Mouse (Mus musculus) lung, postnatal 0 days (tissue): Measurements from ENCODE around the gene Fnbp1l. TPM values are rescaled to one million over a fixed set of nuclear protein-coding genes. Genes with fewer than 3 reads are reported as not detected.

ENCODE experiments used
- ATAC-seq: fragments of 200-750 bp; cut with Nextera tagmentation; 2 replicates; pipeline ENCODE4 v1.8.0; 2017; ENCODE audit warnings: moderate library complexity
- DNase-seq: peaks from one replicate; pipeline ENCODE4 v3.0.0-alpha.2; 2016; ENCODE audit warnings: low spot score
- H3K27ac ChIP-seq: fragments of 300-500 bp; sonication (generic); 2 replicates; pipeline ENCODE4 v1.5.1; 2014; ENCODE audit warnings: antibody characterized with exemption, mild to moderate bottlenecking, low read length, mixed read lengths
- H3K27me3 ChIP-seq: fragments of 300-500 bp; sonication (generic); replicated peaks from 2 replicates; pipeline ENCODE4 v1.6.1; 2014; ENCODE audit warnings: low read length, mixed read lengths; ENCODE audit not compliant: insufficient read depth
- H3K36me3 ChIP-seq: fragments of 300-500 bp; sonication (generic); 2 replicates; pipeline ENCODE4 v1.6.1; 2014; ENCODE audit warnings: low read length, mixed read lengths; ENCODE audit not compliant: insufficient read depth
- H3K4me1 ChIP-seq: fragments of 300-500 bp; sonication (generic); 2 replicates; pipeline ENCODE4 v1.6.1; 2014; ENCODE audit warnings: antibody characterized with exemption, low read depth, low read length, mixed read lengths; ENCODE audit not compliant: insufficient read depth
- H3K4me2 ChIP-seq: fragments of 300-500 bp; sonication (generic); replicated peaks from 2 replicates; pipeline ENCODE4 v1.6.1; 2014; ENCODE audit warnings: low read depth, mild to moderate bottlenecking, low read length, moderate library complexity, mixed read lengths
- H3K4me3 ChIP-seq: fragments of 300-500 bp; sonication (generic); 2 replicates; pipeline ENCODE4 v1.5.1; 2014; ENCODE audit warnings: low read depth, low read length
- H3K9ac ChIP-seq: fragments of 300-500 bp; sonication (generic); replicated peaks from 2 replicates; pipeline ENCODE4 v1.6.1; 2014; ENCODE audit warnings: low read depth, mild to moderate bottlenecking
- H3K9me3 ChIP-seq: fragments of 300-500 bp; sonication (generic); 2 replicates; pipeline ENCODE4 v1.6.1; 2016; ENCODE audit warnings: low read length, mixed read lengths
- CTCF ChIP-seq: IDR thresholded peaks from 2 replicates; pipeline ENCODE4 v1.5.1; 2016; ENCODE audit warnings: antibody characterized with exemption, mild to moderate bottlenecking
- EP300 ChIP-seq: IDR thresholded peaks from 2 replicates; pipeline ENCODE4 v1.6.1; 2016; ENCODE audit warnings: antibody characterized with exemption, mild to moderate bottlenecking, control low read depth
- WGBS: fragments of 180-500 bp; shearing (Covaris S2); extraction: QIAGEN DNeasy Blood & Tissue Kit; methylation state at CpG from one replicate; pipeline ENCODE4 v1.1.7; 2014; 5-methylcytosine and 5-hydroxymethylcytosine counted together
- polyA plus RNA-seq: library from polyadenylated mRNA; unstranded; fragments of >200 nt; fragmentation: Nextera tagmentation; extraction: Ambion mirVana; gene quantifications from 2 replicates; pipeline ENCODE4 v1.2.1, GENCODE M21; 2015

Gene Fnbp1l
- polyA plus RNA-seq, 1 experiment from 2014 or later: 32.3 TPM

GRCm38 (mm10) chr3:122540918-122541317 is 78.6 kb downstream of the Fnbp1l start:
- no peak overlapping the region for H3K9ac ChIP-seq
- no peaks in the 10 kb centered on the region for H3K27me3 ChIP-seq
- no peaks in the 10 kb centered on the region for H3K4me1 ChIP-seq
- ATAC-seq: no peak
- no peak overlapping the region for H3K4me2 ChIP-seq
- no peak overlapping the region for H3K27ac ChIP-seq
- no peak for DNase-seq
- no peaks in the 10 kb centered on the region for H3K9me3 ChIP-seq
- WGBS: 57% methylated on average over 4 of the region's 4 CpGs
- TF ChIP-seq CTCF (no peak), EP300 (no peak)
- H3K36me3 ChIP-seq: peaks cover 28% of the 10 kb centered on the region; the same call in 1 of the 2 replicates
- no peak overlapping the region for H3K4me3 ChIP-seq

- Histone ChIP-seq H3K27me3 (no peaks in the 10 kb centered on the region), H3K4me3 (no peak overlapping the region), H3K9ac (no peak overlapping the region), H3K4me2 (no peak overlapping the region), H3K9me3 (no peaks in the 10 kb centered on the region), H3K36me3 (peaks cover 28% of the 10 kb centered on the region; the same call in 1 of the 2 replicates), H3K4me1 (no peaks in the 10 kb centered on the region), H3K27ac (no peak overlapping the region)
- 79% methylated on average over 17 of the region's 17 CpGs for WGBS
- ATAC-seq: no peak
- no peak for TF ChIP-seq CTCF
- TF ChIP-seq EP300: no peak
- DNase-seq: no peak
These were observed 79.4 kb downstream of the Fnbp1l start for GRCm38 (mm10) chr3:122539961-122540690.

GRCm38 (mm10) chr3:122538851-122539250 is 80.7 kb downstream of the Fnbp1l start:
- Histone ChIP-seq H3K4me1 (no peaks in the 10 kb centered on the region), H3K36me3 (peaks cover 20% of the 10 kb centered on the region; the same call in 1 of the 2 replicates), H3K9me3 (no peaks in the 10 kb centered on the region), H3K9ac (no peak overlapping the region), H3K27me3 (no peaks in the 10 kb centered on the region), H3K4me2 (no peak overlapping the region), H3K27ac (no peak overlapping the region), H3K4me3 (no peak overlapping the region)
- WGBS: 64% methylated on average over 2 of the region's 2 CpGs
- ATAC-seq (no peak), DNase-seq (no peak)
- no peak for TF ChIP-seq EP300
- TF ChIP-seq CTCF: no peak

GRCm38 (mm10) chr3:122535938-122536703 is 83.4 kb downstream of the Fnbp1l start:
- TF ChIP-seq CTCF (no peak), EP300 (no peak)
- Histone ChIP-seq H3K9me3 (no peaks in the 10 kb centered on the region), H3K4me2 (no peak overlapping the region), H3K36me3 (peaks cover 11% of the 10 kb centered on the region; the same call in 1 of the 2 replicates), H3K9ac (no peak overlapping the region), H3K27me3 (no peaks in the 10 kb centered on the region), H3K27ac (no peak overlapping the region), H3K4me3 (no peak overlapping the region), H3K4me1 (no peaks in the 10 kb centered on the region)
- ATAC-seq: no peak
- no peak for DNase-seq
- WGBS: 84% methylated on average over 8 of the region's 8 CpGs

GRCm38 (mm10) chr3:122528477-122528876 is 91.0 kb downstream of the Fnbp1l start:
- TF ChIP-seq EP300 (no peak), CTCF (no peak)
- H3K27ac ChIP-seq: no peak overlapping the region
- no peak overlapping the region for H3K4me3 ChIP-seq
- WGBS: 67% methylated on average over 3 of the region's 3 CpGs
- peaks cover 7% of the 10 kb centered on the region; the same call in 1 of the 2 replicates for H3K36me3 ChIP-seq
- DNase-seq (no peak), ATAC-seq (no peak)
- H3K4me1 ChIP-seq: no peaks in the 10 kb centered on the region
- H3K9ac ChIP-seq: no peak overlapping the region
- no peaks in the 10 kb centered on the region for H3K9me3 ChIP-seq
- no peak overlapping the region for H3K4me2 ChIP-seq
- H3K27me3 ChIP-seq: no peaks in the 10 kb centered on the region

GRCm38 (mm10) chr3:122521294-122521693 is 98.2 kb downstream of the Fnbp1l start:
- H3K27ac ChIP-seq: no peak overlapping the region
- WGBS: 33% methylated on average over 1 of the region's 1 CpGs
- ATAC-seq (no peak), DNase-seq (no peak)
- peaks cover 21% of the 10 kb centered on the region; the same call in 1 of the 2 replicates for H3K36me3 ChIP-seq
- H3K4me1 ChIP-seq: no peaks in the 10 kb centered on the region
- H3K4me3 ChIP-seq: no peak overlapping the region
- no peak overlapping the region for H3K9ac ChIP-seq
- no peaks in the 10 kb centered on the region for H3K9me3 ChIP-seq
- H3K27me3 ChIP-seq: no peaks in the 10 kb centered on the region
- H3K4me2 ChIP-seq: no peak overlapping the region
- TF ChIP-seq EP300: no peak
- TF ChIP-seq CTCF: no peak
